Mouse (Mus musculus) spleen, adult 2 months (tissue): ENCODE data around the gene Col1a1.

Experiments used
- CTCF ChIP-seq: fragments of 200-500 bp; IDR thresholded peaks from 2 replicates; pipeline ENCODE4 v1.5.1; 2011; ENCODE audit warnings: mild to moderate bottlenecking, inconsistent platforms; ENCODE audit not compliant: insufficient read depth, insufficient read length, insufficient replicate concordance; ENCODE audit errors: extremely low read depth
- POLR2A ChIP-seq: fragments of 200-500 bp; IDR thresholded peaks from 2 replicates; pipeline ENCODE4 v1.6.1; 2011; ENCODE audit warnings: low read depth, low read length, inconsistent platforms

- TF ChIP-seq CTCF (no peak), POLR2A (no peak)
Observed at GRCm38 (mm10) chr11:94997596-94997995, 61.6 kb downstream of the Col1a1 start.
